Mouse (Mus musculus) CD8-positive naive resting alpha-beta T cell, adult 2 months (primary cell): ENCODE results near the gene Lrrc17.

Experiments
- DNase-seq, 2 experiments: peaks; one replicate each; pipeline ENCODE4 v3.0.0; 2022; ENCODE audit warnings: low read depth in 2 of 2, low spot score in 2 of 2

Gene Lrrc17

GRCm38 (mm10) chr5:21543409-21544201, at the start of gene Lrrc17:
TSS of gene Lrrc17 (plus strand) at chr5:21543559.
- DNase-seq, result no peak

- DNase-seq, result no peak
Observed at GRCm38 (mm10) chr5:21494781-21495180, 48.6 kb upstream of the Lrrc17 start.

- no peak for DNase-seq
Observed at GRCm38 (mm10) chr5:21496321-21496720, 47.0 kb upstream of the Lrrc17 start.

GRCm38 (mm10) chr5:21496881-21497280, 46.5 kb upstream of the Lrrc17 start:
- no peak for DNase-seq

GRCm38 (mm10) chr5:21498490-21498889, 44.9 kb upstream of the Lrrc17 start:
- no peak for DNase-seq

- no peak for DNase-seq
Observed at GRCm38 (mm10) chr5:21498925-21499324, 44.4 kb upstream of the Lrrc17 start.

GRCm38 (mm10) chr5:21500133-21500532, 43.2 kb upstream of the Lrrc17 start:
- no peak for DNase-seq

- DNase-seq, result no peak
Observed at GRCm38 (mm10) chr5:21500941-21501340, 42.4 kb upstream of the Lrrc17 start.

- no peak for DNase-seq
Observed at GRCm38 (mm10) chr5:21502936-21503610, 40.3 kb upstream of the Lrrc17 start.

- DNase-seq, result no peak
Observed at GRCm38 (mm10) chr5:21505159-21505558, 38.2 kb upstream of the Lrrc17 start.

- DNase-seq, result no peak
Observed at GRCm38 (mm10) chr5:21506887-21507286, 36.5 kb upstream of the Lrrc17 start.

- no peak for DNase-seq
Observed at GRCm38 (mm10) chr5:21509801-21510200, 33.6 kb upstream of the Lrrc17 start.

- no peak for DNase-seq
Observed at GRCm38 (mm10) chr5:21513363-21513762, 30.0 kb upstream of the Lrrc17 start.

GRCm38 (mm10) chr5:21517562-21517961, 25.8 kb upstream of the Lrrc17 start:
- DNase-seq, result no peak

GRCm38 (mm10) chr5:21518207-21518606, 25.2 kb upstream of the Lrrc17 start:
- no peak for DNase-seq

GRCm38 (mm10) chr5:21519166-21519565, 24.2 kb upstream of the Lrrc17 start:
- DNase-seq, result no peak

- DNase-seq, result no peak
Observed at GRCm38 (mm10) chr5:21526835-21527485, 16.4 kb upstream of the Lrrc17 start.

GRCm38 (mm10) chr5:21527488-21527911, 15.9 kb upstream of the Lrrc17 start:
- no peak for DNase-seq

GRCm38 (mm10) chr5:21528068-21528842, 15.1 kb upstream of the Lrrc17 start:
- DNase-seq, result no peak

GRCm38 (mm10) chr5:21529110-21529720, 14.1 kb upstream of the Lrrc17 start:
- DNase-seq, result no peak

GRCm38 (mm10) chr5:21532126-21532525, 11.2 kb upstream of the Lrrc17 start:
- DNase-seq, result no peak
